Mouse (Mus musculus): ENCODE data around the gene Gm7029. TPM values are rescaled to one million over a fixed set of nuclear protein-coding genes. Genes with fewer than 3 reads are reported as not detected.

Gm7029 gene
- total and polyA plus RNA-seq, 2 experiments from 2014 or later: not detected

DNA sequence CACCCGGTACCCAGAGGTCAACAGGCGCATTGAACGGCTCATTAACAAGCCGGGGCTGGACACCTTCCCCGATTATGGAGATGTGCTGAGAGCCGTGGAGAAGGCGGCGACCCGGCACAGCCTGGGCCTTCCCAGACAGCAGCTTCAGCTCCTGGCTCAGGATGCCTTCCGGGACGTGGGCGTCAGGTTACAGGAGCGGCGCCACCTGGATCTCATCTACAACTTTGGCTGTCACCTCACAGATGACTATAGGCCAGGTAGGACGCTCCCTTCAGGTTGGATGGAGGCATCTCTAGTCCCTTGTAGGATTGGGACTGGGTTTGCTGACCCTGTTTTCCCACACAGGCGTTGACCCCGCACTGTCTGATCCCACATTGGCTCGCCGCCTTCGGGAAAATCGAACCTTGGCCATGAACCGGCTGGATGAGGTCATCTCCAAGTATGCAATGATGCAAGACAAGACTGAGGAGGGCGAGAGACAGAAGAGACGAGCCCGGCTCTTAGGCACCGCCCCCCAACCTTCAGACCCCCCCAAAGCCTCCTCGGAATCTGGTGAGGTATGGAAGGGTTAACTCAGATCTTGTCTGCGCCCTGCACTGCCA lies 38.3 kb downstream of the Gm7029 start:
- no peak for ATAC-seq
- Histone ChIP-seq H3K4me3 (ENCODE audit: low read length) (no peak overlapping the region), H3K4me2 (ENCODE audit: low read depth, low read length) (no peak overlapping the region), H3K4me1 (ENCODE audit: insufficient read depth, low read length) (0 out of 2 replicates have a peak, but pooled peaks cover 6% of the 10 kb centered on the region), H3K27ac (no peak overlapping the region), H3K27me3 (ENCODE audit: insufficient read depth, low read length) (no peaks in the 10 kb centered on the region), H3K36me3 (ENCODE audit: insufficient read depth, low read length) (peaks cover 30% of the 10 kb centered on the region), H3K9ac (replicated peaks; ENCODE audit: low read length) (no peak overlapping the region), H3K9me3 (ENCODE audit: low read length) (no peaks in the 10 kb centered on the region)
- WGBS: 88% methylated on average over 28 of the region's 28 CpGs
- DNase-seq (ENCODE audit: low spot score): no peak
- TF ChIP-seq CTCF (IDR thresholded peaks at IDR 0.05; ENCODE audit: low read depth): no peak

DNA sequence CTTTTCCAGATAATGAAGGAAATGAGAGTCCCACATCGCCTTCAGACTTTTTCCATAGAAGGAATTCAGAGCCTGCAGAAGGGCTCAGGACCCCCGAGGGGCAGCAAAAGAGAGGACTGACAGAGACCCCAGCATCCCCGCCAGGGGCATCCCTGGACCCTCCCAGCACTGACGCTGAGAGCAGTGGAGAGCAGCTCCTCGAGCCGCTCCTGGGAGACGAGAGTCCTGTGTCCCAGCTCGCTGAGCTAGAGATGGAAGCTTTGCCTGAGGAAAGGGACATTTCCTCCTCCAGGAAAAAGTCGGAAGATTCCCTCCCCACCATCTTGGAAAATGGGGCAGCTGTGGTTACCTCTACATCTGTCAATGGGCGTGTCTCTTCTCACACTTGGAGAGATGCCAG lies 39.6 kb downstream of the Gm7029 start:
- Histone ChIP-seq H3K9ac (replicated peaks; ENCODE audit: low read length) (no peak overlapping the region), H3K4me2 (ENCODE audit: low read depth, low read length) (no peak overlapping the region), H3K27me3 (ENCODE audit: insufficient read depth, low read length) (no peaks in the 10 kb centered on the region), H3K4me1 (ENCODE audit: insufficient read depth, low read length) (0 out of 2 replicates have a peak, but pooled peaks cover 6% of the 10 kb centered on the region), H3K27ac (no peak overlapping the region), H3K9me3 (ENCODE audit: low read length) (no peaks in the 10 kb centered on the region), H3K4me3 (ENCODE audit: low read length) (no peak overlapping the region), H3K36me3 (ENCODE audit: insufficient read depth, low read length) (peaks cover 30% of the 10 kb centered on the region)
- ATAC-seq: no peak
- WGBS: 90% methylated on average over 10 of the region's 10 CpGs
- no peak for DNase-seq (ENCODE audit: low spot score)
- TF ChIP-seq CTCF (IDR thresholded peaks at IDR 0.05; ENCODE audit: low read depth): no peak

DNA sequence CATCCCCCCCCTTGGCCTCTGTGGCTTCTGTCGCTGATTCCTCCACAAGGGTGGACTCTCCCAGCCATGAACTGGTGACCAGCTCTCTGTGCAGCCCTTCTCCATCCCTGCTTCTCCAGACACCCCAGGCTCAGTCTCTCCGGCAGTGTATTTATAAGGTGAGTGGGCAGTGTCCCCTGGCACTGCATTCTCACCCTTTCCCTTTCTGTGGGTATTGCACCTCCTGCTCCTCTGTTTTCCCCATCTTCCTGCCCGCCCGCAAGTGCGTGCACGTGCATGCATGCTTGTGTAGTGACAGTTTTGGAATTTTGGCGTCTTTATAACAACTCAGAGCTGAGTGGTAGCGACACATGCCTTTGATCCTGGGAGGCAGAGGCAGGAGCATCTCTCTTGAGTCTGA lies 40.3 kb downstream of the Gm7029 start:
- peaks cover 30% of the 10 kb centered on the region for H3K36me3 ChIP-seq (ENCODE audit: insufficient read depth, low read length)

DNA sequence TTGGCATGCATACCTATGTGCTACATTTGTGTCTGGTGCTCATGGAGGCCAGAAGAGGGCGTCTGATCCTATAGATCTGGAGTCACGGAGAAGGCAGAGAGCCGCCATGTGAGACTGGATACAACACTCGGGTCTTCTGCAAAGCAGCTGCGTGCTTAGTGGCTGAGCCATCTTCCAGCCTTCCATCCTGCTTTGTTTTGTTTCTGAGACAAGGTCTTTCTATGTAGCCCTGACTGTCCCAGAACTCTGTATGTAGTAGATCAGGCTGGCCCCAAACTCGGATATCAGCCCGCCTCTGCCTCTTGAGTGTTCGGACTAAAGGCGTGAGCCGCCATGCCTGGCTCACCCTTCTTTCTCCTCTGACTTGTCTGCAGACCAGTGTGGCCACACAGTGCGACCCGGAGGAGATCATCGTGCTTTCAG lies 41.3 kb downstream of the Gm7029 start:
- H3K4me1 ChIP-seq (ENCODE audit: insufficient read depth, low read length): 0 out of 2 replicates have a peak, but pooled peaks cover 11% of the 10 kb centered on the region

More for the DNA sequence above, 40.3 kb downstream of the Gm7029 start:
- 92% methylated on average over 8 of the region's 8 CpGs for WGBS
- ATAC-seq (no peak), DNase-seq (ENCODE audit: low spot score) (no peak)
- Histone ChIP-seq H3K27me3 (ENCODE audit: insufficient read depth, low read length) (no peaks in the 10 kb centered on the region), H3K4me3 (ENCODE audit: low read length) (no peak overlapping the region), H3K9me3 (ENCODE audit: low read length) (no peaks in the 10 kb centered on the region), H3K4me2 (ENCODE audit: low read depth, low read length) (no peak overlapping the region), H3K4me1 (ENCODE audit: insufficient read depth, low read length) (0 out of 2 replicates have a peak, but pooled peaks cover 6% of the 10 kb centered on the region), H3K9ac (replicated peaks; ENCODE audit: low read length) (no peak overlapping the region), H3K27ac (no peak overlapping the region)
- TF ChIP-seq CTCF (IDR thresholded peaks at IDR 0.05; ENCODE audit: low read depth): no peak

DNA sequence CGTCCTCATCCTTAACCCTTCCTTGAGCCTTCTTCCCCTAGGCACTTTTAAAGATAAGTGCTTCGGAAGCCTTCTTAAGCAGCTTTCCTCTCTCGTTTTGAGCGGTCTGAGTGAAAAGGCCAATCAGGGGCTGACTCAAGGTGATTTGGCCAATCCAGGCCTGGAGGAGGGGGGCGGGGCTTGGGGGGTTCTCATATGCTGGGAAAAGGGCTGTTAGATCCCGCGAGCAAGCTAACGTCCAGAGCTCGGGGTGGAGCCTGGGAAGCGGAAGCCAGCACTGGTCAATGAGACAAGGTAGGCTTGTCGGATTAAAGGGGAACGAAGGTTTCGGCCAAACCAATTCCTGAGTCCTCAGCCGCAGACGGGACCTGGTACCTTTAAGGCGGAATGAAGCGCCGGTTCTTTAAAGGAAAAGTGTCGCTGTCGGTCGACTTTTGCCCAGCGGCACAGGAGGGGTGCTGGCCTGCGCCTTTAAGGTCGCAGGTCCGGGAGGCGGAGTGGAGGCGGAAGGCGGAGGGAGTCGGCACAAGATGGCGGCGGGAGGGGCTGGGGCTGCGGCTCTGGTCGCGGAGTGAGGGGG lies 42.1 kb downstream of the Gm7029 start, which contains the start of the genes Tapbp and Zbtb22:
Gene Tapbp (plus strand): TSS at position 229 of the 580 bp plus-strand sequence.
Gene Zbtb22 (plus strand): TSS at position 234 of the 580 bp plus-strand sequence.
- H3K27ac ChIP-seq: peak within 1 kb of the TSS; percentile 69
- no peak for TF ChIP-seq CTCF (IDR thresholded peaks at IDR 0.05; ENCODE audit: low read depth)
- under 1% methylated on average over 31 of the region's 34 CpGs for WGBS

More for the DNA sequence above, 41.3 kb downstream of the Gm7029 start:
- peak; percentile 17; the same call in 1 of the 2 replicates for TF ChIP-seq CTCF (IDR thresholded peaks at IDR 0.05; ENCODE audit: low read depth)
- H3K27ac ChIP-seq: no peak overlapping the region
- DNase-seq (ENCODE audit: low spot score): no peak
- H3K9ac ChIP-seq (replicated peaks; ENCODE audit: low read length): no peak overlapping the region
- no peak overlapping the region for H3K4me3 ChIP-seq (ENCODE audit: low read length)
- no peak for ATAC-seq
- H3K9me3 ChIP-seq (ENCODE audit: low read length): no peaks in the 10 kb centered on the region
- no peak overlapping the region for H3K4me2 ChIP-seq (ENCODE audit: low read depth, low read length)
- WGBS: 62% methylated on average over 13 of the region's 13 CpGs
- no peaks in the 10 kb centered on the region for H3K27me3 ChIP-seq (ENCODE audit: insufficient read depth, low read length)
- H3K36me3 ChIP-seq (ENCODE audit: insufficient read depth, low read length): peaks cover 30% of the 10 kb centered on the region

DNA sequence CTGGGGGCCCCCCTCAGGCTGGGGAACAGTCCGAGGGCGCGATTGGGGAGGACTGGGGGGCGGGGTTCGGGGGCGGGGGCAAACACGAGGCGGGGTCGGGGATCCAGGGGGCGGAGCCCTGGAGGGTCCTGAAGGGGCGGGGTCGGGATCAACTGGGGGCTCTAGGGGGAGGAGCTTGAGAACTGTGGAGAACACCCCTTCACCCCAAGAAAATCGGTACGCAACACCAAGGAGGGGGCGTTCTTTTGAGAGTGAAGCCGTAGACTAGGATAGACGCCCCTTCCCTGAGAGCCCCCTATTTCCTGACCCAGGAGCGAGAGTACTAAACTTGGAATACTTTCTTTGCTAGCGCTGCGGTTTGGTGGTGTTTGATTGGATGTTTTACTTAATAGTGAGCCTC lies 42.7 kb downstream of the Gm7029 start:
- Histone ChIP-seq H3K9me3 (ENCODE audit: low read length) (no peaks in the 10 kb centered on the region), H3K9ac (replicated peaks; ENCODE audit: low read length) (peak overlapping the region; percentile 58), H3K4me2 (ENCODE audit: low read depth, low read length) (peak overlapping the region; percentile 76), H3K4me1 (ENCODE audit: insufficient read depth, low read length) (0 out of 2 replicates have a peak, but pooled peaks cover 5% of the 10 kb centered on the region), H3K27ac (peak overlapping the region; percentile 69), H3K4me3 (ENCODE audit: low read length) (peak overlapping the region; percentile 58), H3K27me3 (ENCODE audit: insufficient read depth, low read length) (no peaks in the 10 kb centered on the region), H3K36me3 (ENCODE audit: insufficient read depth, low read length) (peaks cover 28% of the 10 kb centered on the region)
- no peak for TF ChIP-seq CTCF (IDR thresholded peaks at IDR 0.05; ENCODE audit: low read depth)
- peak; percentile 73 for DNase-seq (ENCODE audit: low spot score)
- peak; percentile 24 for ATAC-seq
- WGBS: under 1% methylated on average over 13 of the region's 20 CpGs

More for the DNA sequence above, 42.1 kb downstream of the Gm7029 start, which contains the start of the genes Tapbp and Zbtb22:
- ATAC-seq: peak; percentile 94
- H3K27me3 ChIP-seq (ENCODE audit: insufficient read depth, low read length): no peaks in the 10 kb centered on the region
- peak; percentile 98 for DNase-seq (ENCODE audit: low spot score)
- H3K36me3 ChIP-seq (ENCODE audit: insufficient read depth, low read length): peaks cover 30% of the 10 kb centered on the region
- peak within 1 kb of the TSS; percentile 58 for H3K9ac ChIP-seq (replicated peaks; ENCODE audit: low read length)
- peak within 1 kb of the TSS; percentile 76 for H3K4me2 ChIP-seq (ENCODE audit: low read depth, low read length)
- H3K4me3 ChIP-seq (ENCODE audit: low read length): peak within 1 kb of the TSS; percentile 58
- H3K9me3 ChIP-seq (ENCODE audit: low read length): no peaks in the 10 kb centered on the region
- H3K4me1 ChIP-seq (ENCODE audit: insufficient read depth, low read length): 0 out of 2 replicates have a peak, but pooled peaks cover 5% of the 10 kb centered on the region

Measured in hindbrain, postnatal 0 days (tissue).